Mouse (Mus musculus): ENCODE data around the gene Cnn1.

Cnn1 gene

DNA sequence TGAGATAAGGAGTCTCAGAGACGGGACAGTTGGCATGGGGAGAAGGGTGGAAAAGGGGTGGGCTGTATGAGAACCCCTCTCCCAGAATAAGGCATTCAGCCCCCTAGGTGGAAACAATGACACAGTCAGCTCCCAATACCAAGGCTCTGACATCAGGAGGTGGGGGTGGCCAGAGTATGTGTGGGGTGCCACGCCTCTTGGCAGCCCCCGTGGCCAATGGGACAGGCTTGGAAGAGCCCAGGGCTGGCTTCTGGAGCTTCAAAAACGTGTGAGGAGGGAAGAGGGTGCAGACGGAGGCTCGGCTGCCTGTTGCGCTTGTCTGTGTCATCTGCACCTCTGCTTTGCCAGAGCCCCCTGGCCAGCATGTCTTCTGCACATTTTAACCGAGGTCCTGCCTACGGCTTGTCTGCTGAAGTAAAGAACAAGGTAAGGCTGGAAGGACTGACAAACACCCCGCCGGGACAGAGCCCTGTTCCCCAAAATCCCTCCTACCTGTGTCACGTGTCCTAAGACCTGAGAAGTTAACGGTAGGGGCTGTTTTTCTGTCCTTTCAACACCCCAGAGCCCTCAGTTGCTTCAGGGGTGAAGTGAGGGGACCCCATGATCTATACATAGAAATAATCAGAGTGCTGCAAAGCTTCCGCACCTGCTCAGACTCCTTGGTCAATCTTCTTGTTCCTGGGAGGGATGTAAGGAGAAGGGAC is at the start of gene Cnn1:
Gene Cnn1 (plus strand): TSS at position 224 of the 704 bp plus-strand sequence.
- no peak for DNase-seq (ENCODE audit: low spot score)

DNA sequence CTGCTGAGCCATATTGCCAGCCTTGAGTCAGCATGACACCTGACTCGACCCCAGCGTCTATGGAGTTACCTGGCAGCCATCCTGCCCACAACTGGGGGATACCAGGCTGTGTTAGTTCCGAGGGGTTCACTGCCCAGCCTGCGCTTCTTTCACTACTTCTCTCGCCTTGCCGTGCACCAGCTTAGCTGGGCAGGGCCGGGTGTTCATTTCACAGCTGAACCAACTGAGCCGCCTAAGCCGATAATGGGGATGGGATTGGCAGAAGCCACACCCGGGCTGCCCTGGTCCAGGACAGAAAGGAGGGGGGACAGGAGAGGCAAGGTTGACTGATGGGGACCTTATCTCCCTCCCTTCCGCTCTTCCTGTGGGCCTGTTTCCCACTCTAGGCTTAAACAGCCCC is 49.7 kb upstream of the Cnn1 start:
- DNase-seq (ENCODE audit: low spot score), result no peak

DNA sequence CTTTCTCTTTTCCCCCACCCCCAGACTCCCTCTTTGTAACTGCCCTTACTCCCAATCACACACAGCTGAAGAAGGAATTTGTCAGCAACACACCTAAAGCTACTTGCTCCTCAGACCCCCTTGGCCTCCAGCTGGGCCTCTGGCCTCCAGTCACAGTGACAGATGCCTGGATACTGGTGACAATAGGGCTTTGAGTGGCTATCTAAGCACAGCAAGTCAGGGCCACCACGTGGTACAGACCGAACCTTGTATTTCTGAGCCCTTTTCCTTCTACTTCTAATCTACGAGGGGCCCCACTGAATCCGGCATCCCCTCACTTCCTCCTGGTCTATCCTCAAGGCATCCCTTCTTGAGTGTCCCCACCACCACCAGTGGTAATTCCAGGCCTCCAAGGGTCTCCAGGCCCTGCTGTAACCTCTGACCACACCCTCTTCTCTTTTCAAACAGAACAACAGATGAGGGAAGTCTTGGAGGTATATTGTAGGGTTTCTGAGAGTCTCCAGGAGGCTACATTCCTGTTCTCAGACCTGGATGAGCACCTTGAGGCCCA is 49.2 kb upstream of the Cnn1 start:
- no peak for DNase-seq (ENCODE audit: low spot score)

DNA sequence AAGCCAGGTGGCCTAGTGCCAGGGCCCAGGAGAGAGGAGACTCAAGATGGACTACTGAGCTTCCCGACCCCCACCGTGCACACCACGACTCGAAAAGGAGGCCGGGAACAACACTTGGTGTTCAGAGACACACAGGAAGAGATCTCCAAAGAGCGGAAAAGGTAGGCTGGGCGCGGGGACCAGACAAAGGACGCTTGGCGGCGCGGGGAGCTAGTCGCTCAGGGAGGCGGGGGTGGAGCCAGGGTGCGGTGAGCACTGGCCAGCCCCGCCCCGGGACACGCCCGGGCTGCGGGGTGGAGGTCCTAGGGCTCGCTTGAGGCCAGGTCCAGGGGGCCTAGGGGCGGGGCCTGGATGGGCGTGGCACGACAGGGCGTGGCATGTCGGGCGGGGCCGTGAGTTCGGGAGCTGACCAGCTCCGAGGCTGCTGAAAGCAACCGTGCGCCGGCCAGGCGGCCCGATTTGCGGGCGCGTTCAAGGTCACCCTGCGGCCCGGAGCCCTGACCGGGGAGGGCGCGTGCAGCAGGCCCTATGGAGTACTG is 48.6 kb upstream of the Cnn1 start:
- peak; percentile 78 for DNase-seq (ENCODE audit: low spot score)

DNA sequence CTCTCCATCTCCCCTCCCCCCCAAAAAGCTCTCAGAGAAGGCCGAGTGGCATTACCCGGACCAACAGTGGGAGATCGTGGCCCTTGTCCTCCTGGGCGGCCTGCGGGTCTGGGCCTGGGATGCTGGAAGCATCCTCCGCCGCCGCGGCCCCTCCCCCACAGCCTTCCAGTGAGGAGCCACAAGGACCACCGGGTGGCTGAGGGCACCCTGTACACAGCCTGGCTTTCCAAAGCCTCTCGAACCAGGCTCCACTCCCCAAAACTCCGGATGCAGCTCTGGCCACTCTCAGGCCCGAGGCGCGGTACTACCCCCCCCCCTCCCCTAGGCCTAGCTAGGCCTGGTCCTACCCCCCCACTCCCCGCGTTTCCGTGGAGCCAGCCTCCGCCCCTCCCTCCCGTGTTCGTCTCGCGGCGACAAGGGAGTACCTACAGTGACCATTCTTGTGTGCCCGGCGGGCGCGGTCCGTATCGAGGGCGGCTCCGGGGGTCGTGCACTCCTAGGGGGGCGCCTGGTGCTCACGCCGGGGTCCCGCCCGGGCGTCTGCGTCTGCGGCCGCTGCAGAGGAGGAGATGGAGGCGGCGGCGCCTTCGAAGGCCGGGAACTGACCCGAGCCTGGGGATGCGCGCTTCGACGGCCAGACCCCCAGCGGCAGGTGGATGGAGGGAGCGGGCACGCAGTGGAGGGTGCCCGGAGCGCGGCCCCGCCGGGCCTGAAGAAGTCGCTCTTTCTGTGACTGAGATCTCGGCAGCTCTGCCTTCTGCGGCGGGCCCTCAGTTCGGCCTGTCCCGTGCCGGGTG is 47.7 kb upstream of the Cnn1 start:
- DNase-seq (ENCODE audit: low spot score), result no peak

DNA sequence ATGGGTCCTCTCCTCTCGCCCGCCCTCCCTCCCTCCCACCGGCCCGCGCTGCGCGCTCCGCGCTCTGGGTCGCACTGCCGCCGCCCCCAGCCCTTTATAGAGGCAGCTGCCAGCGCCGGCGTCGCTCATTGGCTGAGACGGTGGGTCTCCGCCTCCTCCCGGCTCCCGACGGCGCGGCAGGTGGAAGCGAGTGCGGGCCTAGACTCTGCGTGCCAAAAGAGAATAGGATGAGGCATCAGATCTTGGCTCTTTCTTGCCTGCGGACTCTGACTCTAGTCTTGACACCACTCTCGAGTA is 47.1 kb upstream of the Cnn1 start, which contains the start of gene Elavl3:
Gene Elavl3 (minus strand): TSS at position 66 of the 297 bp plus-strand sequence.
- DNase-seq (ENCODE audit: low spot score), result peak; percentile 67

DNA sequence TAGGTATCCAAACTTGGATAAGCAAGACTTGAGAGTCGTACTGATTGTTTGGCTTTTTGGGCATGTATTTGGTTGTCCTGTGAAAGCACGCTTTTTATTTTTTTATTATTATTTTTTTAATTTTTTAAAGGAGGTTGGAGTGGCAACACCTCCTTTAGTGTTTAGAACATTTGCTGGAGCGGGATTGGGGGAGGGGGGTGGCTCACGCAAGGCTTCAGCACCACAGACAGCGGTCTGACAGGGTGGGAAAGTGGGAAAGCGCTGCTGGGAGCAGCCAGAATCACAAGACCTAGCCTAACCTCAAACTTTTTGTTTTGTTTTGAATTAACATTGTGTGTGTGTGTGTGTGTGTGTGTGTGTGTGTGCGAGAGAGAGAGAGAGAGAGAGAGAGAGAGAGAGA is 45.4 kb upstream of the Cnn1 start:
- no peak for DNase-seq (ENCODE audit: low spot score)

DNA sequence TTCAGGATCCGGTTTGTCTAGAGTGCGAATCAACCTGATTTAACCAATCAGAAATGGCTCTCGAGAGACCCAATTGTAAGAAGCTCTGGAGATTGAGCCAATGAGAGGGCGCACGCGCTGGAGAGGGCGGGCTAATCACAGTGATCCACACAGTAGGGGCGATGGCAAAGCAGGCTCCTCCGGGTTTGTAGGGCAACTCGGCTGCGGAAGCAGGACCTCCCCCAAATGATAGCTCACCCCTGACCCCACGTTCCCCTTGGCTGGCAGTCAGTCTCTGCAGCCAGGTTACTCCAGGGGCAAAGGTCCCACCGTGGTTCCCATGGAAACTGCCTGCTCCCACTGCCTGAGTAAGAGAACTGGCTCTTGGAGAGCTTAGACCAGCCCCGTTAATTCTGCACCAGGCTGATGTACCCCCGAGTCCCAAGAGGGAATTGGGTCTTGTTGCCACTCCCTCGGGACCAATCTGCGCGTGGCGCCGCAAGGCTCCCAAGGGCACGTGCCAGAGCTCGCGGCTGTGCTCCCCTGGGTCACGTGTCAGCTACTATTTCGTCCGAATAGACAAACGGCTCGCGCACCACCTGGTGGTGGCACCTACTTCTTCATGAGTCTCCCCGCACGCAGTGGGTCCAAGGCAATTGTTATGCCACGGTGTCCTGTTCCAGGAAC is 44.5 kb upstream of the Cnn1 start:
- peak; percentile 69 for DNase-seq (ENCODE audit: low spot score)

DNA sequence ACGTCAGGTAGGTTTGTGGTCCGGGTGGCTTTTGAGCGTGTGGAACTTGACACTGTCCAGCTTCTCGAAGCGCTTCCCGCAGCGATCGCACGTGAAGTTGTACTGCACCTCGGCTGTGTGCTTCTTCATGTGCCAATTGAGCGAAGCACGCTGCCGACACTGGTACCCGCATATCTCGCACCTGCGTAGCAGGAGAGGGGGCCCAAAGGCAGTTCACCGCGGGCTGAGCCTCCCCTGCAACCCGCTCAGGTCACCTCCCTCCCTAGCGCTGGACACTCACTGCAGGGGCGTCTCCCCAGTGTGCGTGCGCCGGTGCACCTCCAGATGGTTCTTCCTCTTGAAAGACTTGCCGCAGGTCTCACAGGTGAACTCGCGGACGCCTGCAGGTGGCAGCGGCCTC is 43.3 kb upstream of the Cnn1 start:
- no peak for DNase-seq (ENCODE audit: low spot score)

DNA sequence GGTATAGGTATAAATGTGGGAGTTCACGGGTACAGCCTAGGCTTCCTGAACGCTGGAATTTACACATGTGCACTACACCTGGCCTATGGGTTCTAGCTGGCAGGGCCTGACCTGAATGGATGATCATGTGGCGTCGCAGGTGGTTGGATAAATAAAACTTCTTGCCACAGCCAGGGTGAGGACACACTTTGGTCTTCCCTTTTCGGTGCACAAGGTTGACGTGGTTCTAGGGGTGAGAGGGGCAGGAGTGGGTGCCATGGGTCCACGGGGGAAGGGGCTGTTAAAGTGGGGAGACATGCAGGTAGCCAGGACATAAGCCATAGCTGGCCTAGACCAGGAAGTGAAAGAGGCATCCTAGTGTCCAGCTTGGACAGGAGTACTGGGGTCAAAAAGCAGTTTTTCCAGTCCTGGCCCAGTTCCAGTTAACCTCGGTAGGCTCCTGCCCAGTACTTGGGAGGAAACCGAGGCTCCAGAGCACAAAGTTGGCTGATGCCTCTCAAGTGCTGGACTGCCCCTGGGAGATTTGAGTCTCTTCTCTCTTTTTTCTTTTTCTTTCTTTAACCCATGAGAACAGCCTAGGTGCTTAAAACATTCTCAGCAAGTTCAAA is 42.6 kb upstream of the Cnn1 start:
- DNase-seq (ENCODE audit: low spot score), result no peak

DNA sequence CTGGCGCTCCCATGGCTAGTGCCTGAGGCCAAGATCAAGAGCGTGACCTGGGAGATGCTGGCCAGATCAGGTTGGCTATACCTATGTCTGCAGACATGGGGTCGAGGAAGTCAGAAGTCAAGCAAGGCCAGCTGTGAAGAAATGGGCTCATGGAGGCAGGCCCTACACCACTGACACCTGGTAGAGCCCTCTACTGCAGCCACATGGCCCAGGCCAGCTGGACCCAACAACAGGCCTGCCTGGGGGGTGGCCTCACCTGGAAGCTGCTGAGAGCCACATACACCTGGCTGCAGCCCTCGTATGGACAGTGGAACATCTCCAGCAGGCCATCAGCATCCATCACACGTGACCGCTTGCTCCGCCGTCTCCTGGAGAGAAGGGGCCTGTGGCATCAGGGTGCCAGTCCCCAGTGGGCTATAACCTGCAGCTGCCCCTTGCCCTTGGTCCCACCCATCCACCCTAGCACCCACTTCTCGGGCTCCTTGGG is 41.9 kb upstream of the Cnn1 start:
- DNase-seq (ENCODE audit: low spot score), result no peak

DNA sequence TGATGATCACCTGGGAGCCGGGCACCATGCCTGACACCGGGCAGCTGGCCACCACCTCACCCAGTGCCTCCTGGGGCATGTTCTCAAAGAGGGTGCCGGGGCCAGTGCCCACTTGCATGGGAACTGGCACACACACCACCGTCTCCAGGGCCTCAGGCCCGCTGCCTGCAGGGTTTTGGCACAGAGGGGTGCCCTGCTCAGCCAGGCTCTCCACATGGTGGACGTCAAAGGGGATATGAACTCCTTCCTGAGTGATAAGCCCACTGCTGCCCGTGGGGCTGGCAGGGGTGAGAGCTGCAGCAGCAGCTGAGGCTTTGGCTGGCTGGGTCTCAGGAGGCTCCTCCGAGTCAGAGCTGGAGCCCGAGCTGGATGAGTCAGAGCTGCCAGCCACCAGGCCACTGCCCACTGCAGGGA is 41.0 kb upstream of the Cnn1 start:
- no peak for DNase-seq (ENCODE audit: low spot score)

DNA sequence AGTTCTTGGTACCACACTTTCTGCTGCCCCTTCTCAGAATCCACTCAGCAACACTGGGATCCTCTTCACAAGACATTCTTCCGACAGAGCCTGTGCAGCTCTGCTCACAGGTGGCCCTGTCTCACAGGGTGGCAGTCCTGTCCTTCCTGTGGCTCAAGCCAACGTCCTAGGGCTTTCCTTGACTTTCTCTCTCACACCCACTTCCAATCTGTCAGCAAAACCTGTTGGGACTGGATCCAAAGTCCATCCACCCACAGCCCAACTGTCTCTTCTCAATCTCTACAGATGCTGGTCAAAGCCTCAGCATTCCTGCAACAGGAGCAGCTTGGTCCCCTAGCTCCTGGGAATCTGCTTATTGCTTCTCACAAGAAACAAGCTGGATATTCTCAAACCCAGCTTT is 37.7 kb upstream of the Cnn1 start:
- no peak for DNase-seq (ENCODE audit: low spot score)

DNA sequence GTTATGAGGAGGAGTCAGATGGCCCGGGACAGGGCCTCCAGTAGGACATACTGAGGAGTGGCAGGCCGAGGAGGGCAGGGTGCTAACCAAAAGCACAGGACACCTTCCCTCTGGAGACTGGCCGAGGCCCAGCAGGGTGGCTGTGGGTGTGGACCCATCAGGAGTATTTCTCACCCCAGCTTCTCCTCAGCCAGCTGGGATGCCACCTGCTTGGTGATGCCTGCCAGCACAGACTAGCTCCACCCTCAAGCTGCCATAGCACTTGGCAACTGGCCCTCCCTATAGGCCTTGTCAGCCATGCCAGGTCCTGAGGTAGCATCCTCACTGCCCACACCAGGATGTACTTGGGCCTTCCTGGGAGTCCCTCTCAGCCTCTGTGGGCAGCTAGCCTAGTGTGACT is 34.7 kb upstream of the Cnn1 start:
- no peak for DNase-seq (ENCODE audit: low spot score)

DNA sequence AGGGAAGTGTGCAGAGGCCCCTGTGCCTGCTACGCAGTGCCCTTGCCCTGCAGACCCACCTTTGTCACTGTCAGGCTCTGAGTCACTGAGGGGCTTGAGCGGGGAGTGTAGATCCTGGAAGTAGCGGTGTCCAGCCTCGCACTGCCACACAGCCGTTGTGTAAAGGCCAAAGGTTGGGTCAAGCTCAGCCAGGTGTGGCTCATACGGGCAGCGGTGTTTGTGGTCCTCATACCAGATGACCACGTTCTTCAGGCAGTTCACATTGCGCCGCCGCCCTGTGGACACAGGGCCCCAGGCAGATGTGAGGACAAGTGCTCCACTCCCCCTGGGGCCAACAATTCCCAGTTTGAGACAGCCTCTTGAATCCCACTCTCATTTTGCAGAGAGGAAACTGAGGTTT is 33.4 kb upstream of the Cnn1 start:
- DNase-seq (ENCODE audit: low spot score), result no peak

DNA sequence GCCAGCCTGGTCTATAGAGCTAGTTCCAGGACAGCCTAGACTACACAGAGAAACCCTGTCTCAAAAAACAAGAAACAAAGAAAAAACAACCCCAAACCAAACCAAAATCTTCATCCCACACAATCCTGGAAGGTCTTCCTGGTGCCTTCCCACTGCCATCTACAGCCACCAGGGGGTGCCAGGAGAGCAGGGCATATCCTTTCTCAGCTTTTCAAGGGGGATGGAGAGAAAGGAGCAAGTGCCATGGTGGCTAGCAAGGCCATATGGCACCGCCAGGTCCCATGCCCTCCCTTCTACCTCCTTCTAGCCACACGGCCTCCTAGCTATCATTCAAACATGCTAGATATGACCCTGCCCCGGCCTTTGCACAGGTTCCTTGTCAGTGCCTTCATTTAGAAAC is 32.6 kb upstream of the Cnn1 start:
- no peak for DNase-seq (ENCODE audit: low spot score)

DNA sequence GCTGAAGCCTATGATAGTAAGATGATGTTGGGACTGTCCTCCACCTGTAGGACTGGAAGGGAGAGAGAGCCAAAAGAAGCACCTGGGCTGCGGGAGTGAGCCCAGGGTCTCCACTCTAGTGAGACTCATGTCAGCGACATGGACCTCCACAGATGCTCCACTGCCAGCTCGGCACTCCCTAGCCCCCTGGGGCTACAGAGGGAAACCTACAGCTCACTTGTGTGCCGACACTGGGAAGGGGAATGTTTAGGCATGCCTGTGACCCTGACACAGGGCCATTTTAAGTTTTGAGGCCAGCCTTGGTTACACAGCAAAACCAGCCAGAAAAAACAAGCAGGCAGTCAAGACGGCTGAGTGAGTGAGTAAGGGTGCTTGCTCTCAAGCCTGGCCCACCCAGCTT is 31.8 kb upstream of the Cnn1 start:
- DNase-seq (ENCODE audit: low spot score), result no peak

DNA sequence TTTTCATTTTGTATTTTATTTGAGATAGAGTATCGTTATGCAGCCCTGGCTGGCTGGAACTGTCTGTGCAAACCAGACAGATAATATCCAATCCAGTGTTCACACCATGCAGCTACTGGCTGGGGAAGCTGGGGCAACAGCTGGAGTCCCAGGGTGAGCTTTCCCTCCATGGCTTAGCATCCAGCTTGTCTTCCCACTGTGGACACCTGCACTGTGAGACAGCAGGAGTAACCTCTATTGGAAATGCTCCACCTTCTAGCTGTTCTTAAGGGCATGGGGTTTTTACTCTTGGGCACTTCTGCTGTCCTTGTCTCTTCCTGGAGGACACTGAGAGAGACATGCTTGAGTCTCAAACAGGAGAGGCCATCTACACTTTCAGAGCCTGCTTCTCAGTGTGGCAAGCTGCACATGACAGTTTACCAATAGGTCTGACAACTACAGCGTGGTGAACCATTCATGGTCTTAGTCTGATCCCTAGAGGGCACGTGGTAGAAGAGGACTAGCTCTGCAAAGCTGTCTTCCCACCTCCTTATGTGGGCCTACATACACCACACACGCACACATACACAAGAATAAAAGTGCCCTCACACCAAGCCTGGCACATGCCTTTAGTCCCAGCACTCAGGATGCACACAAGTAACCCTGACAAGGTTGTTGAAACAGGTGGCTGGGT is 29.0 kb upstream of the Cnn1 start:
- no peak for DNase-seq (ENCODE audit: low spot score)

DNA sequence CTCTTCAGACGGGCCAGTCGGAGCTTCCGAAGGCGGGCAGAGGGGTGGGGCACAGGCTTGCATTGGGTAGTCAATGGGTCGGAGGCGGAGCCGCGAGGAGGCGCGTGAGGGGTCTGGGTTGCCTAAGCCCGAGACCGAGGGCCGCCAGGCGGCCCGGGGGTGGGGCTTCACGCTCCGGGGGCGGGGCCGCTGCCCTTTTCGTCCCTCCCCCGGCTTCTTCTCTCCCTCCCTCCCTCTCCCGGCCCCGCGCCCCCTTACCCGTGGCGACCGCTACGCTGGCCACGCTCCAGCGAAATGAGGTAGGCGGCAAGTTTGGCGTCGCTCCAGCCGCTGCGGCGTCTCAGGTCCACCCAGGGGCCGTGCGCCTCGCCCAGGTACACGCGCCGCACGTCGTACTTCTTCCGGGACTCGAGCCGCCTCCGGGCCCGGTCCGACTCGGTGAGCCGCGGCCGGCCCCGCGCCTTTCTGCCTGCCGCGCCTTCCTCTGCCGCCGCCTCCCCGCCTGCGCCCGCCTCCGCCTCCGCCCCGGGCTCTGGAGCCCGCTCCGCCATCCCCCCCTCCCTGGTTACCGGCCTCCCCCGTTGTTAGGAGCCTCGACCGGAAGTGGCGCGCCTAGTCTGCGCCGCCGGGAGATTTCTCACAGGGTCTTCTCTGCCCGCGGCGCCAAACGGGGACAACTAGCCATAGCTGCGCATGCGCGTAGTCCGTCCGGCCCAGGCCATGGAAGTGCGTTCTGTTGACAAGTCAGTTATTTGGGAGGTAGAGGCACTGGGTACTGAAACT is 28.0 kb upstream of the Cnn1 start, which contains the start of the genes Gm49318 and Zfp653:
Gene Gm49318 (minus strand): TSS at position 469 of the 783 bp plus-strand sequence.
Gene Zfp653 (minus strand): TSS at position 586 of the 783 bp plus-strand sequence.
- DNase-seq (ENCODE audit: low spot score), result peak; percentile 97

DNA sequence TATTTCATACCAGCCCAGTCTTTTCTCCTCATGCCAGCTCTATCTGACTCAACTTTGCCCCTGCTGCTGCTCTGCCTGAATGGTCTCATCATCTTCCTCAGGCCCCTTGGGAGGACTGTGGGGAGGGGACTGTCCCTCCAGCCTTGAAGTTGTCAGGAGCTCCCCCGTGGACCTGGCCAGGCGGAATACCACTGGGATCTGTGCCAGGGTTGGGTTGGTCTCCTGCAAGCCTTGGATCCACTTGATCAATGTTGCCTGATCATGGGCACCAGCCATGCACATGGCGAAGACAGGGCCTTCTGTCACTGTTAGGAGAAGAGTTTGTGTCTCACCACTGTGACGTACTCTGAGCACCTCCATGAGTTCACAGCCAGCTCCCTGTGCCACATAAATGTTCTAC is 26.7 kb upstream of the Cnn1 start:
- no peak for DNase-seq (ENCODE audit: low spot score)

All from testis, postnatal 14 days (tissue).